Mouse (Mus musculus) central nervous system, embryonic 18 days (tissue): ENCODE measurements around the gene Gon4l. TPM values are rescaled to one million over a fixed set of nuclear protein-coding genes. Genes with fewer than 3 reads are reported as not detected.

Experiments
- polyA plus RNA-seq: library from polyadenylated mRNA; depleted of rRNA; stranded (reverse); fragments of >200 nt; gene quantifications from 2 replicates; pipeline ENCODE4 v1.2.3, GENCODE M21; 2012; rRNA removed

The Gon4l gene
- polyA plus RNA-seq: 27.0 and 28.5 TPM in 2 replicates

GRCm38 (mm10) chr3:88834951-88835491 is at the start of gene Gon4l:
Gene Gon4l (plus strand): TSS chr3:88835231.

DNA sequence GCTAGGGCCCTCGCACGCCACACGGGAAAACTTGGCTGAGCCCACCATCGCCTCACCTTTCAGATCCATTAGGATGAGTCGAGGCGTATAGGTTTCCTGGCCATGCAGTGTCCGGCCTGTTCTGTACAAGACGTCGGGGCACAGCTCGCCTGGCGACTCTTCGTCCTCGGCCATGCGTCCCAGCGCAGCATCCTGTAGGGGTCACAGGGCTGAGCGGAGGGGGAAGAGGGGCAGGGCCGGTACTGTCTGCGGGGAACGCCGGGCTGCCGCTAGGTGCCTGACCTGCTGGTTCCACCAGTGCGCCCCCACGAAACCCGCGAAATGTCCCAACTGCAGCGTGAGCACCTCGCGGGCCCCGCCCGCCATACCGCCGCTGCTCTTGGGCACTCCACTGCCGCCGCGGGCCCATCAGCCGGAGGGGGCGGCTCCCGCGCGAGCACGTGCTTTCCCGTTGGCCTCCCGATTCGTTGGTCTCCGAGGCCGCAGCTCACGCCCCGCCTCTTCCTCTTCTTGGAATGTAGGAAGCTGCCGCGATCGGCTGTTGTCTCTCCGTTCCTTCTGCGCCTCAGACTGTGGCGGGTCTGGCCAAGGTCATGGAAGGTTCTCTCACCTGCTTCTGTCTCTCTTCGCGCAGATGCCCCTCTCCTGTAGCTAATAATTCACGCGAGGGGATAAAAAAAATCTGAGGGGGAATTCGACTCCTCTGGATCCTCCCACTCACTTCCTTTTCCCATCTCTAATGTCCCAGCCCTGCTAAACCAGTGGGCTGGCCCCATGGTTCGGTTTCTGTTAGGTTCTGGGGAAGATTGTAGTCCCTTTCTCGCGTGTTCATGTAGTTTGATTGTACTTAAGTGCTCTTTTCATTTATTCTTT is 78.7 kb downstream of the Gon4l start, which contains the start of gene Msto1:
TSS of gene Msto1 (minus strand) at position 489 of the 873 bp plus-strand sequence.

GRCm38 (mm10) chr3:88950576-88951326 is 115.7 kb downstream of the Gon4l start, which contains the start of the genes Ash1l and Dap3:
Gene Ash1l (plus strand): TSS chr3:88950622.
Gene Dap3 (minus strand): TSS chr3:88951181.

Other genes with a start within 250 kb of the Gon4l start
- gene Arhgef2, start 229.3 kb upstream of the Gon4l start, polyA plus RNA-seq: 74.7 and 92.8 TPM in 2 replicates
- gene Rxfp4, start 182.1 kb upstream of the Gon4l start, polyA plus RNA-seq: not detected in 2 replicates
- 117 and 121 TPM in 2 replicates for gene Khdc4, start 149.4 kb upstream of the Gon4l start, polyA plus RNA-seq
- gene Rit1, start 118.4 kb upstream of the Gon4l start, polyA plus RNA-seq: 51.1 and 57.4 TPM in 2 replicates
- gene Syt11, start 60.1 kb upstream of the Gon4l start, polyA plus RNA-seq: 174 and 175 TPM in 2 replicates
- gene Msto1, start 78.8 kb downstream of the Gon4l start, polyA plus RNA-seq: 49.9 and 50.9 TPM in 2 replicates
- gene Ash1l, start 115.4 kb downstream of the Gon4l start, polyA plus RNA-seq: 22.3 and 23.1 TPM in 2 replicates
- gene Dap3, start 116.0 kb downstream of the Gon4l start, polyA plus RNA-seq: 100 and 102 TPM in 2 replicates